Mouse (Mus musculus): ENCODE results near the gene Hist1h2ag. TPM values are rescaled to one million over a fixed set of nuclear protein-coding genes. Genes with fewer than 3 reads are reported as not detected.
A peak's percentile ranks its signal among the peaks of the same experiment; 100 is the strongest.

The Hist1h2ag gene
- total RNA-seq, 2 experiments from 2014 or later = 17.8 to 20.2 TPM

- peak; percentile 55 to 69 for DNase-seq (ENCODE audit: low spot score in 2 of 2)
- intact Hi-C loops (cut with DNase I) = loop anchor here (5.0 to 10.0 kb wide), 2 partner anchors 104 to 1414 kb away; no protein-coding TSS in a partner anchor
Measured at GRCm38 (mm10) chr13:22020901-22021339, 21.8 kb downstream of the Hist1h2ag start.

- intact Hi-C loops (cut with DNase I) = loop anchor here (5.0 to 10.0 kb wide), 2 partner anchors 103 to 1415 kb away; no protein-coding TSS in a partner anchor
- DNase-seq (ENCODE audit: low spot score in 2 of 2) = no peak
Measured at GRCm38 (mm10) chr13:22019934-22020835, 22.6 kb downstream of the Hist1h2ag start.

- intact Hi-C loops (cut with DNase I) = no loop called here
- peak; percentile 77 to 85 for DNase-seq (ENCODE audit: low spot score in 2 of 2)
Measured at GRCm38 (mm10) chr13:22015479-22016450, 27.0 kb downstream of the Hist1h2ag start.

- no peak for DNase-seq (ENCODE audit: low spot score in 2 of 2)
- intact Hi-C loops (cut with DNase I) = no loop called here
Measured at GRCm38 (mm10) chr13:22014411-22014845, 28.3 kb downstream of the Hist1h2ag start.

- intact Hi-C loops (cut with DNase I) = no loop called here
- no peak for DNase-seq (ENCODE audit: low spot score in 2 of 2)
Measured at GRCm38 (mm10) chr13:22013716-22014115, 29.0 kb downstream of the Hist1h2ag start.

GRCm38 (mm10) chr13:22009642-22010041, 33.1 kb downstream of the Hist1h2ag start, which contains the start of gene Prss16:
Gene Prss16, minus strand, starts transcription at chr13:22009742.
- no peak for DNase-seq (ENCODE audit: low spot score in 2 of 2)
- intact Hi-C loops (cut with DNase I) = no loop called here

GRCm38 (mm10) chr13:22008707-22009106, 34.0 kb downstream of the Hist1h2ag start:
- intact Hi-C loops (cut with DNase I) = no loop called here
- no peak for DNase-seq (ENCODE audit: low spot score in 2 of 2)

- no peak for DNase-seq (ENCODE audit: low spot score in 2 of 2)
- intact Hi-C loops (cut with DNase I) = no loop called here
Measured at GRCm38 (mm10) chr13:22007872-22008271, 34.9 kb downstream of the Hist1h2ag start.

GRCm38 (mm10) chr13:22007121-22007510, 35.6 kb downstream of the Hist1h2ag start:
- intact Hi-C loops (cut with DNase I) = no loop called here
- DNase-seq (ENCODE audit: low spot score in 2 of 2) = no peak

- no peak for DNase-seq (ENCODE audit: low spot score in 2 of 2)
- intact Hi-C loops (cut with DNase I) = no loop called here
Measured at GRCm38 (mm10) chr13:22006334-22007120, 36.2 kb downstream of the Hist1h2ag start.

GRCm38 (mm10) chr13:22005605-22006333, 37.0 kb downstream of the Hist1h2ag start:
- peak in 1 of 2 experiments; percentile 22 for DNase-seq (ENCODE audit: low spot score in 2 of 2)
- intact Hi-C loops (cut with DNase I) = no loop called here

GRCm38 (mm10) chr13:22001823-22002222, 40.9 kb downstream of the Hist1h2ag start:
- intact Hi-C loops (cut with DNase I) = no loop called here
- DNase-seq (ENCODE audit: low spot score in 2 of 2) = no peak

GRCm38 (mm10) chr13:22001346-22001745, 41.4 kb downstream of the Hist1h2ag start:
- no peak for DNase-seq (ENCODE audit: low spot score in 2 of 2)
- intact Hi-C loops (cut with DNase I) = no loop called here

- intact Hi-C loops (cut with DNase I) = loop anchor here (5.0 kb wide), 1 partner anchor 82 kb away; no protein-coding TSS in a partner anchor
Measured at GRCm38 (mm10) chr13:21999147-21999546, 43.6 kb downstream of the Hist1h2ag start.

GRCm38 (mm10) chr13:21998412-21998811, 44.3 kb downstream of the Hist1h2ag start:
- intact Hi-C loops (cut with DNase I) = loop anchor here (5.0 kb wide), 1 partner anchor 81 kb away; no protein-coding TSS in a partner anchor
- no peak for DNase-seq (ENCODE audit: low spot score in 2 of 2)

More at GRCm38 (mm10) chr13:21999147-21999546, 43.6 kb downstream of the Hist1h2ag start:
- DNase-seq (ENCODE audit: low spot score in 2 of 2) = no peak

- intact Hi-C loops (cut with DNase I) = loop anchor here (5.0 kb wide), 1 partner anchor 81 kb away; no protein-coding TSS in a partner anchor
- no peak for DNase-seq (ENCODE audit: low spot score in 2 of 2)
Measured at GRCm38 (mm10) chr13:21997821-21998220, 44.9 kb downstream of the Hist1h2ag start.

GRCm38 (mm10) chr13:21997201-21997820, 45.4 kb downstream of the Hist1h2ag start:
- intact Hi-C loops (cut with DNase I) = loop anchor here (5.0 kb wide), 1 partner anchor 80 kb away; no protein-coding TSS in a partner anchor
- DNase-seq (ENCODE audit: low spot score in 2 of 2) = no peak
